Mouse (Mus musculus) CH12.LX (cell line): Measurements from ENCODE around the gene Slc12a4. TPM values are rescaled to one million over a fixed set of nuclear protein-coding genes. Genes with fewer than 3 reads are reported as not detected.

Source experiments
- DNase-seq: peaks from one replicate; pipeline ENCODE4 v3.0.0-alpha.2; 2013; ENCODE audit errors: extremely low read depth
- H3K27ac ChIP-seq: 2 replicates; pipeline ENCODE4 v1.5.1; 2012; ENCODE audit warnings: low read depth, mild to moderate bottlenecking, control low read depth, moderate library complexity; ENCODE audit not compliant: insufficient read depth
- H3K27me3 ChIP-seq: replicated peaks from 2 replicates; pipeline ENCODE3; 2012; ENCODE audit warnings: inconsistent platforms
- H3K36me3 ChIP-seq, 2 experiments: replicated peaks in 1 of 2; 2 replicates each; pipeline versions ENCODE3 to v1.6.1; 2012; ENCODE audit warnings: inconsistent platforms in 1 of 2, low read length in 1 of 2, mild to moderate bottlenecking in 1 of 2, mixed read lengths in 1 of 2, moderate library complexity in 1 of 2; ENCODE audit not compliant: control insufficient read depth in 1 of 2, insufficient read depth in 1 of 2
- H3K4me1 ChIP-seq, 2 experiments: 2 replicates each; pipeline ENCODE4 v1.6.1; 2012; ENCODE audit warnings: inconsistent platforms in 1 of 2, moderate library complexity in 1 of 2; ENCODE audit not compliant: insufficient read depth in 2 of 2, control insufficient read depth in 1 of 2
- H3K4me2 ChIP-seq: 2 replicates; pipeline ENCODE4 v1.6.1; 2012; ENCODE audit warnings: low read depth, mild to moderate bottlenecking, control low read depth; ENCODE audit not compliant: poor library complexity, insufficient read depth, severe bottlenecking
- H3K4me3 ChIP-seq, 3 experiments: fragments of 150-350 bp in 1 of 3; sonication (generic) in 1 of 3; replicated peaks in 1 of 3; 2 replicates each; pipeline versions ENCODE3 to v1.5.1; 2011 to 2012; ENCODE audit warnings: low read depth in 2 of 3, low read length in 2 of 3, mild to moderate bottlenecking in 2 of 3, moderate library complexity in 2 of 3, control low read depth in 1 of 3, improper control_type of control experiment in 1 of 3, inconsistent platforms in 1 of 3, mixed read lengths in 1 of 3; ENCODE audit not compliant: poor library complexity in 1 of 3
- H3K79me2 ChIP-seq: replicated peaks from 2 replicates; pipeline ENCODE4 v1.6.1; 2012; ENCODE audit warnings: mild to moderate bottlenecking, moderate library complexity; ENCODE audit not compliant: control insufficient read depth, poor library complexity, insufficient read depth, severe bottlenecking; ENCODE audit errors: extremely low read depth
- H3K9ac ChIP-seq: 2 replicates; pipeline ENCODE4 v1.6.1; 2012; ENCODE audit warnings: low read depth, mild to moderate bottlenecking, control low read depth, moderate library complexity; ENCODE audit not compliant: insufficient read depth
- H3K9me3 ChIP-seq: replicated peaks from 2 replicates; pipeline ENCODE3; 2012; ENCODE audit warnings: low read length, inconsistent platforms, mixed read lengths
- BHLHE40 ChIP-seq: IDR thresholded peaks from 2 replicates; pipeline ENCODE4 v1.6.1; 2011; ENCODE audit warnings: mild to moderate bottlenecking, low read depth, low read length, improper control_type of control experiment
- CHD2 ChIP-seq: IDR thresholded peaks from 2 replicates; pipeline ENCODE4 v1.6.1; 2011; ENCODE audit warnings: low read length, improper control_type of control experiment
- ELF1 ChIP-seq: IDR thresholded peaks from 2 replicates; pipeline ENCODE4 v1.6.1; 2014; ENCODE audit warnings: low read depth, mild to moderate bottlenecking, inconsistent platforms, low read length, improper control_type of control experiment
- EP300 ChIP-seq: IDR thresholded peaks from 2 replicates; pipeline ENCODE4 v1.6.1; 2011; ENCODE audit warnings: low read length, improper control_type of control experiment
- ETS1 ChIP-seq: conservative IDR thresholded peaks from 2 replicates; pipeline ENCODE4 v1.6.1; 2012; ENCODE audit warnings: low read depth, mild to moderate bottlenecking, inconsistent platforms, low read length, improper control_type of control experiment, moderate library complexity
- HCFC1 ChIP-seq: IDR thresholded peaks from 2 replicates; pipeline ENCODE4 v1.6.1; 2012; ENCODE audit warnings: low read depth, mild to moderate bottlenecking, inconsistent platforms, low read length, improper control_type of control experiment
- IRF4 ChIP-seq: IDR thresholded peaks from 2 replicates; pipeline ENCODE4 v1.6.1; 2014; ENCODE audit warnings: low read depth, mild to moderate bottlenecking, inconsistent platforms, low read length, improper control_type of control experiment
- MAFK ChIP-seq: IDR thresholded peaks from 2 replicates; pipeline ENCODE4 v1.6.1; 2011; ENCODE audit warnings: low read length, improper control_type of control experiment; ENCODE audit not compliant: insufficient replicate concordance
- MAX ChIP-seq: IDR thresholded peaks from 2 replicates; pipeline ENCODE4 v1.6.1; 2011; ENCODE audit warnings: low read length, improper control_type of control experiment
- MEF2A ChIP-seq: IDR thresholded peaks from 2 replicates; pipeline ENCODE4 v1.6.1; 2014; ENCODE audit warnings: low read depth, mild to moderate bottlenecking, inconsistent platforms, low read length, improper control_type of control experiment, borderline replicate concordance
- MXI1 ChIP-seq: IDR thresholded peaks from 2 replicates; pipeline ENCODE4 v1.6.1; 2011; ENCODE audit warnings: mild to moderate bottlenecking, low read depth, low read length, improper control_type of control experiment
- NRF1 ChIP-seq: IDR thresholded peaks from 2 replicates; pipeline ENCODE4 v1.6.1; 2014; ENCODE audit warnings: low read depth, mild to moderate bottlenecking, inconsistent platforms, low read length, improper control_type of control experiment, moderate library complexity
- RCOR1 ChIP-seq: conservative IDR thresholded peaks from 2 replicates; pipeline ENCODE4 v1.6.1; 2012; ENCODE audit warnings: low read depth, mild to moderate bottlenecking, inconsistent platforms, low read length, improper control_type of control experiment
- SIN3A ChIP-seq: IDR thresholded peaks from 2 replicates; pipeline ENCODE4 v1.6.1; 2012; ENCODE audit warnings: low read length, improper control_type of control experiment, inconsistent platforms
- TBP ChIP-seq: conservative IDR thresholded peaks from 2 replicates; pipeline ENCODE4 v1.6.1; 2011; ENCODE audit warnings: low read depth, low read length, improper control_type of control experiment
- TCF12 ChIP-seq: IDR thresholded peaks from 2 replicates; pipeline ENCODE4 v1.6.1; 2014; ENCODE audit warnings: low read depth, mild to moderate bottlenecking, inconsistent platforms, low read length, improper control_type of control experiment
- USF2 ChIP-seq: conservative IDR thresholded peaks from 2 replicates; pipeline ENCODE4 v1.6.1; 2011; ENCODE audit warnings: low read depth, low read length, improper control_type of control experiment
- ZNF384 ChIP-seq: IDR thresholded peaks from 2 replicates; pipeline ENCODE4 v1.6.1; 2012; ENCODE audit warnings: low read depth, low read length, improper control_type of control experiment, inconsistent platforms
- dilution Hi-C: fragments of 300-500 bp; cut with MboI; formaldehyde crosslinking; loops from 2 replicates; pipeline ENCODE4 v1.14.3; 2020; ENCODE audit warnings: low sequenced_read_pairs; ENCODE audit not compliant: extremely low pct_unique_long_range_greater_than_20kb, extremely low pct_ligation_motif_present
- in situ Hi-C: fragments of 300-500 bp; cut with MboI; formaldehyde crosslinking; loops from 3 replicates; pipeline ENCODE4 v1.14.3; 2019; ENCODE audit warnings: low sequenced_read_pairs, low pct_ligation_motif_present, low pct_unique_long_range_greater_than_20kb, mixed read lengths
- polyA plus RNA-seq: library from polyadenylated mRNA; unstranded; fragments of >175 nt; gene quantifications from 2 replicates; pipeline ENCODE4 v1.2.1, GENCODE M21; 2012; ENCODE audit warnings: low read depth; ENCODE audit not compliant: insufficient read length
- total RNA-seq, 2 experiments: library from RNA; depleted of rRNA; stranded (reverse); fragments of 300-350 nt in 1 of 2; fragments of >200 nt in 1 of 2; gene quantifications; 2 replicates each; pipeline ENCODE4 v1.2.3; 2012 to 2014

Gene Slc12a4
- total and polyA plus RNA-seq, 3 experiments, result 4.2 to 9.4 (median 8.1) TPM

GRCm38 (mm10) chr8:105992499-105992898 is 26.6 kb upstream of the Slc12a4 start:
- no peak overlapping the region for H3K9ac ChIP-seq
- dilution Hi-C loops, result no loop called here
- in situ Hi-C loops, result loop anchor here (5.0 kb wide), 1 partner anchor 35 kb away; no protein-coding TSS in a partner anchor
- H3K4me1 ChIP-seq, result peaks cover 16 to 44% of the 10 kb centered on the region in 2 experiments
- peak; percentile 87 for DNase-seq
- H3K27me3 ChIP-seq, result peaks cover 4% of the 10 kb centered on the region
- no peak overlapping the region for H3K4me3 ChIP-seq
- no peak for TF ChIP-seq MAX
- peak; percentile 93 for TF ChIP-seq EP300
- TF ChIP-seq CHD2, result peak; percentile 96
- TF ChIP-seq SIN3A, result peak; percentile 73
- TF ChIP-seq TBP, result no peak
- TF ChIP-seq HCFC1, result peak; percentile 46
- peak; percentile 67; the same call in 1 of the 2 replicates for TF ChIP-seq TCF12
- TF ChIP-seq ETS1, result peak; percentile 68; the same call in 1 of the 2 replicates
- peak; percentile 70; the same call in 1 of the 2 replicates for TF ChIP-seq MAFK
- TF ChIP-seq MEF2A, result peak; percentile 70; the same call in 1 of the 2 replicates
- TF ChIP-seq MXI1, result peak; percentile 46; the same call in 1 of the 2 replicates
- TF ChIP-seq ZNF384, result peak; percentile 99
- peak; percentile 92 for TF ChIP-seq BHLHE40
- TF ChIP-seq IRF4, result peak; percentile 97
- TF ChIP-seq RCOR1, result peak; percentile 85; the same call in 1 of the 2 replicates
- TF ChIP-seq USF2, result no peak
- TF ChIP-seq ELF1, result peak; percentile 39; the same call in 1 of the 2 replicates
- TF ChIP-seq NRF1, result no peak
- H3K27ac ChIP-seq, result peak overlapping the region; percentile 28; the same call in 1 of the 2 replicates
- no peaks in the 10 kb centered on the region for H3K9me3 ChIP-seq
- H3K4me2 ChIP-seq, result peak overlapping the region; percentile 83
- H3K36me3 ChIP-seq, result no peaks in the 10 kb centered on the region
- no peaks in the 10 kb centered on the region for H3K79me2 ChIP-seq

- Histone ChIP-seq H3K9me3 (no peaks in the 10 kb centered on the region), H3K4me2 (no peak overlapping the region), H3K27me3 (peaks cover 6% of the 10 kb centered on the region), H3K4me1 (peaks cover 16 to 37% of the 10 kb centered on the region in 2 experiments), H3K36me3 (no peaks in the 10 kb centered on the region), H3K79me2 (no peaks in the 10 kb centered on the region), H3K4me3 (no peak overlapping the region), H3K27ac (peak overlapping the region; percentile 6; the same call in 1 of the 2 replicates), H3K9ac (no peak overlapping the region)
- in situ Hi-C loops, result loop anchor here (5.0 kb wide), 1 partner anchor 36 kb away; no protein-coding TSS in a partner anchor
- TF ChIP-seq MXI1, result no peak
- dilution Hi-C loops, result no loop called here
- DNase-seq, result no peak
Observed at GRCm38 (mm10) chr8:105991546-105991945, 25.6 kb upstream of the Slc12a4 start.
